Mouse (Mus musculus) retina, postnatal 7 days (tissue): ENCODE measurements around the gene Cfap97d2.
"Not testable (repeated sequence)": the region's sequence is repeated elsewhere in the genome, so short reads cannot be mapped to it uniquely, and the experiment has no call there.

ENCODE experiments used
- DNase-seq: peaks from one replicate; pipeline ENCODE4 v3.0.0-alpha.2; 2012; ENCODE audit warnings: low read depth, low spot score

Gene Cfap97d2

DNA sequence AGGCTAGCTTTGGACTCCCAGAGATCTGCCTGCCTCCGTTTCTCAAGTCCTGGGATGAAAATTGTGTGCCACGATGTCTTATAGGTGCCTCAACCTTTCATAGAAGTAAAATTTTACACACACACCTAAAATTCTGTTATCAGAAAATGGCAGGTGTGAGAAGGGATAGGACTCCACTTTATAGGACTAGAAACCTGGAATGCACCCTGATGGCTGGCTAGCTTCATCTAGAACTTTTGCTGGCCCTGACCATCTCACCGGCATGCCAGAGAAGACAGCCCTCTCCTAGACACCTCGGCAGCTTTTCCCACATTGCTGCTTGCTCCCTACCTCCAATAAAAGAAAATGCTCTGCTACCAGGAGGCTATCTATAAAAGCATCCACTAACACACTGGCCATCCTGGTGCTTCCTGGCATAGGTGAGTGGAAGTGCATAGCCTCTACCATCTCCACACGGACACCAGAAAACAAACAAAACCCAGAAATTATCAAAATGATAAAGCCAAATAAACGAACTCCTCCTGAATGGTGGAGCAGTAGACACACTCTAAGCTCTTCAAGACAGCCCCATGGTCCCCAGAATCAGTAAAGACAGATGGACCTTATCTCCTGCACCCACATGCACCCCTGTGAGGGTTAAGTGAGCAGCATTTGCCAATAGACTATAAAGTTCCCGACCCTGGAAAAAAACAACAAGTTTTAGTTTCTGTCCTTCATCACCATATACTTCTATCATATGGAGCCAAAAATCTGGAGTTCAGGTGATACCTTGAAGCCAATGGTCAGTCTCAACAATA lies 35.3 kb downstream of the Cfap97d2 start:
- DNase-seq: no peak

DNA sequence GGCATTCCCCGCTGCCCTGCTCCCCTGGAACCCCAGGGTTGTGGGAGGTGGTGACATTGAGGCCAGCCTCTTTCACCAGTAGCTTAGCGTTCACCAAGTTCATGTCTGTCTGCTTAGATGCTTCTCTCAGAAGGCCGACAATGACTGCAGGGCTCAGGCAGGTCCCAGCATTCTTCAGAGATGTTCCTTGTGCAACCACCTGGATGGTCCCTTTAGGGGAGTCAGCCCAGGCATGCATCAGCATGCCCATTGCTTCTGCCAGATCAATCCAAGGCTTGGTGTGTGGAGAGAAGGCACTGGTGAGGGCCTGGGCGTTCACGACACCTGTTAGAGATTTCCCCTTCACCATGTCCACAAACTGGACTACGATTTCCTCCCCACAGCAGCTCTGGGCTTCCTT lies 40.5 kb downstream of the Cfap97d2 start:
- DNase-seq: not testable (repeated sequence)

DNA sequence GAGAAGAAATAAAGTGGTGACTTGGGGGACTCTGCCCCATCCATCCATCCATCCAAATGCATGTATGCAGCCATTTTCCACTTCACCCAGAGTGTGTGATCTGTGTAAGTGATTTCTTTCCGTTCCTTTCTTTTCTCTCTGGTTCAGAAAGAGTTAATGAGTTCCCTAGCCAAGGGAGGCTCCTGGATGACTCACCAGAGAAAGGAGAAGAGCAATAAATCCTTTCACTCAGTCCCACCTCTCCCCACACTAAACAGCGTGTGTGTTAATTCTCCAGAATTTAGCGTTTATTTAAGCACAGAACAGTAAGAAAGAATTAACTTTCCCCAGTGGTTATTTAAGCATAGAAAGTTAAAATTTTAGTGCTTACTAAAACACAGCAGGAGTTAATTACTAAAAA lies 41.9 kb downstream of the Cfap97d2 start:
- no peak for DNase-seq

- peak; percentile 70 for DNase-seq
These were observed 48.0 kb downstream of the Cfap97d2 start for GRCm38 (mm10) chr8:13753680-13754079.

DNA sequence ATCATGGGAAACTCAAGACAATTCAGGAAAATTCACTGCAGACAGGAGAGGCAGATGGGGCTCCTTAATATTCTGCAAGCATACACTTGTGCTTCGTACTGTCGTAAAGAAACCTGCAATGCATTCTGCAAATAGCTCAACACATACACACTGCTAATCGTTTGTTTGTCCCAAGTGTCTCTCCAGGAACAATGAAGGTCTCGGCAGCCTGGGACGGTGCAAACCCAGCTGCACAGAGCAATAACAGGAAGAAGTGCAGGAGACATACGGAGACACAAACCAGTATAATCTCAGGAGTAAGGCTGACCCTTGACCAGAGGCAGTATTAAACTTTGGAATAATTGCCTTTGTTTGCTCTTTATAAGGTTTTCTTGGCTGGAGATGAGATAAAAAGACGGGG lies 50.8 kb downstream of the Cfap97d2 start:
- DNase-seq: no peak

DNA sequence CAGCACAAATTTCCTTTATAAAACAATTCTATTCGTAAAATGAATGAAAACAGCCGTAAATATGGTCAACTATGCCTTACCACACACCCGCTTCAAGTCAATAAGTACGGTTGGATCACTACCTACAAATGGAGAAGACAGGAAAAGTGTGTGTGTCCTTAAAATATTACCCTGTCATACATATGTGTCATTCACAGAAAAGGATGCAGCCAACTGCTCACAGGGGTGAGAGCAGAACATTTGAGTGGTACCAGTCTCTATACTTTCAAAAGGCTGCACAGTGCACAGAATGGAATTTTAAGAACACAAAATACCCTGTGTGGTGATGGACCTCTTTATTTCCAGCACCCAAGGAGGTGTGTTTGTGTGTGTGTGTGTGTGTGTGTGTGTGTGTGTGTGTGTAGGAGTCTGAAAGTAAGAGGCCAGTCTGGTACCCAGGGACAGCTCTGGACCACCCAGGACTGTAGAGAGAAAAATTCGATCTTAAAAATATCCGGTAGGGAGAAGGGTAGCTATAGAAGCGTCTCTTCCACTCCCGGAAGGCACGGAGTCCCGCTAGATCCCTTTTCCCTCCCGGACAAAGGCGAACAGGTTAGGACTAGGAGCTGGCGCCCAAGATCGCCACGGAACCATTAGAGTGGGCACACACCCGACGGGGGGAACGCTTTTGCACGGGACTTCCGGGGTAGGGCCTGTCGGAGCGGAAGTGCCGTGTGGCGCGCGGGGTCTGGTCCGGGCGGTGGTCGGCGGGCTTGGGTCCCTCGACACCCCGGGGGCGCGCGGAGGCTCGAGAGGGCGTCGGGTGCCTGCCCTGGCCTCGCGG lies 51.5 kb downstream of the Cfap97d2 start, which contains the start of gene Cdc16:
TSS of gene Cdc16 (plus strand) at position 695 of the 823 bp plus-strand sequence.
- DNase-seq: peak; percentile 81

GRCm38 (mm10) chr8:13757805-13758727 lies 52.4 kb downstream of the Cfap97d2 start:
- DNase-seq: peak; percentile 17

DNA sequence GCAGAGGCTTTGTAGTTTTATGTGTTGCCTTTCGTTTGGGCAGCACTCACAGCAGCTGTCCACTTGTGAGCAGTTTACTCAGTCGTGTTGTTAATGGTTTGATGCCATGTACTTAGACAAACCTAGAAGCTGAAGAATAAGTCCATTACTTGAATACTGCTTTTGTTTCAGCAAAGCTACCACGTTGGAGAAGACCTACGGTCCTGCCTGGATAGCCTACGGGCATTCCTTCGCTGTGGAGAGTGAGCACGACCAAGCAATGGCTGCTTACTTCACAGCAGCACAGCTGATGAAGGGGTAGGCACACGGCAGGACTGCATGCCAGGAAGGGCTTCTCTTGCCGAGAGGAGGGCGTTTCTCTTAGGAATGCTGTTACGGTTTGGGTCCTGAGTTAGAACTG lies 63.5 kb downstream of the Cfap97d2 start:
- no peak for DNase-seq

DNA sequence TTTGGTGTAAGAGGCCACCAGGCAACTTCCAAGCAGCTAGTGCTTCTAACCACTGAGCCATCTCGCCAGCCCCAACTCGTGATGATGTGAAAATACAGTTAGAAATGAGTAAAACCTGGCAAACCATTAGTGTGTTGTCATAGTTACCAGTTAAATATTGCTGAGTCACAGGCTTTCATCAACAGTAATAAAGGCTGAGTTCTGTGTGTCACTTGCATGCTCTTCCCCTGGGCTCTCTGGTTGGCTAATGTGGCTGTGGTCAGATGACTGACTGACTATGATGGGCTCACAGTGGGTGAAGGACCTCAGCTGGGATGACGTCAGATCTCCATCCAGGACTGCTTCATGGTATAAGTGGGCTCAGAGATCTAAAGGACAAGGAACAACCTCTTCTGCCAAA lies 74.8 kb downstream of the Cfap97d2 start:
- DNase-seq: no peak

DNA sequence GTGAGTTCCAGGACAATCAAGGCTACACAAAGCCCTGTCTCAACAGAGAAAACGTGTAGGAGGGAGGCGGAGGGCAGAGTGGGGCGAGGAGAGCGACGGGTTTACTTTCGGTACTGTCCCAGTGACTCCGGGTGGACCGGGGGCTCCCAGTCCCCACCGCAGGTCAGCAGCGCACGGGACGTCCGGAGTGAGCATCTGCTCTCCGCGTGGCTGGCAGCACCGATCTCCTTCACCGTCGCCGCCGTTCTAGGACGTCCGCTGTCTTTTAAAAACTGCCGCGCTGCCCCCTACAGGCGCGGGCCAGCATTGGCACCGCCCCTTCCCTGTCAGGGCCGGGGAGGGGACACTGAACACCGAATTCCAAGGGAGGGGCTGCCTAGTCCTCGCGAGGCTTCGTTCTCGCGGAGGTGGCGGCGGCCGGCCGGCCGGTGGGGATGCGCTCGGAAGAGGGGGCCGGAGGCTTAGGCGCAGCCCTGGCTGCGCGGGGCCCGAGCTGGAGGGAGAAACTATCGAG lies 79.6 kb downstream of the Cfap97d2 start, which contains the start of gene Upf3a:
TSS of gene Upf3a (plus strand) at position 366 of the 514 bp plus-strand sequence.
- DNase-seq: peak; percentile 93

DNA sequence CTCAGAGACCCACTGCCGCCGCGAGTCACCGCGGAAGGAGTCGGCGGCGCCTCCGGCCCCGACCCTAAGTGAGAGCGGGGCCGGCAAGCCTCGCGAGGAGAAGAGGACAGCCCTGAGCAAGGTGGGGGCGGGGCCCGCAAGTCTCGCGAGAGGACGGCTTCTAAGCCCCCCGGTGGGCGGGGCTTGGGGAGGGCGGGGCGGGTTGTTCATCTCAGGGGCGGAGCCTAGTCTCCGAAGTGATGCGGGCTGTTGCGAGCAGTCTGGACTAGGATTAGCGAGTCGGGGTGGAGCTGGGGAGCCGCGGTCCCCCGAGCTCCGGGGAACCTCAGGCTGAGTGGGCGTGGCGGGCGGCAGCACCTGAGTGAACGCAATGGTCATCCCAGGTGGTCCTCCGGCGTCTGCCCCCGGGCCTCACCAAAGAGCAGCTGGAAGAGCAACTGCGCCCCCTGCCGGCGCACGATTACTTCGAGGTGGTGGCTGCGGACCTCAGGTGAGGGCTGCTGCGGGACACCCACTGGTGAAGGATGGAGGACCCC lies 80.1 kb downstream of the Cfap97d2 start:
- peak; percentile 98 for DNase-seq

DNA sequence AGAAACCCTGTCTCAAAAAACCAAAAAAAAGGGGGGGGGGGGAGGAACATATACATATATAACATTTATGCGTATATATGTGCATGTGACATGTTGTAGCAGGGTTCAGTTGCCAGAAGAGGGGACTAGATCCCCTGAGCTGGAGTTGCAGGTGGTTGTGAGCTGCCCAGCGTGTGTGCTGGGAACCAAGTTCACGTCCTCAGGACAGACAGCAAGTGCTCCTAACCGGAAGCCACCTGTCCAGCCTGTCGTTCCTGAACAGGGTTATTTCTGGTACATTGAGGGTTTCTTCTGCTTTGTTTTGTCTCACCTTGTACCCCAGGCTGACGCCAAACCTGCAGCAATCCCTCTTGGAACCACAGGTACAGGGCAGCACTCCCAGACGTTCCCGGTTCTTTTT lies 83.9 kb downstream of the Cfap97d2 start:
- DNase-seq: no peak
